Mouse (Mus musculus): ENCODE data around the gene Gm26965.
A peak's percentile ranks its signal among the peaks of the same experiment; 100 is the strongest.

Gene Gm26965

GRCm38 (mm10) chr13:67525753-67526410 is at the start of gene Gm26965, which contains the start of gene Zfp87:
TSS of gene Gm26965 (minus strand) at chr13:67526151.
TSS of gene Zfp87 (minus strand) at chr13:67526177.
- peak; percentile 90 to 92 for DNase-seq (ENCODE audit: low spot score in 2 of 2)

GRCm38 (mm10) chr13:67572591-67573189 is 46.7 kb upstream of the Gm26965 start:
- DNase-seq (ENCODE audit: low spot score in 2 of 2), result no peak

- DNase-seq (ENCODE audit: low spot score in 2 of 2), result no peak
These were observed 27.8 kb upstream of the Gm26965 start, which contains the start of gene Zfp748 for GRCm38 (mm10) chr13:67553730-67554129. TSS of gene Zfp748 (minus strand) at chr13:67553830.

- DNase-seq (ENCODE audit: low spot score in 2 of 2), result peak; percentile 74 to 79
These were observed 26.8 kb upstream of the Gm26965 start for GRCm38 (mm10) chr13:67552505-67553346.

- no peak for DNase-seq (ENCODE audit: low spot score in 2 of 2)
These were observed 20.0 kb upstream of the Gm26965 start for GRCm38 (mm10) chr13:67545941-67546340.

- no peak for DNase-seq (ENCODE audit: low spot score in 2 of 2)
These were observed 1.2 kb upstream of the Gm26965 start for GRCm38 (mm10) chr13:67527049-67527730.

GRCm38 (mm10) chr13:67500908-67501307 is 25.0 kb downstream of the Gm26965 start:
- no peak for DNase-seq (ENCODE audit: low spot score in 2 of 2)

GRCm38 (mm10) chr13:67500084-67500719 is 25.7 kb downstream of the Gm26965 start, which contains the start of gene Zfp58:
TSS of gene Zfp58 (minus strand) at chr13:67500555.
- DNase-seq (ENCODE audit: low spot score in 2 of 2), result peak; percentile 66 to 76

- DNase-seq (ENCODE audit: low spot score in 2 of 2), result no peak
These were observed 30.3 kb downstream of the Gm26965 start for GRCm38 (mm10) chr13:67495631-67496030.

GRCm38 (mm10) chr13:67484424-67484811 is 41.5 kb downstream of the Gm26965 start:
- DNase-seq (ENCODE audit: low spot score in 2 of 2), result no peak

GRCm38 (mm10) chr13:67483625-67484423 is 42.1 kb downstream of the Gm26965 start, which contains the start of gene Zfp874b:
TSS of gene Zfp874b (minus strand) at chr13:67484258.
- DNase-seq (ENCODE audit: low spot score in 2 of 2), result peak; percentile 83 to 84

- DNase-seq (ENCODE audit: low spot score in 2 of 2), result no peak
These were observed 44.4 kb downstream of the Gm26965 start for GRCm38 (mm10) chr13:67481528-67481927.

GRCm38 (mm10) chr13:67469274-67469673 is 56.7 kb downstream of the Gm26965 start:
- no peak for DNase-seq (ENCODE audit: low spot score in 2 of 2)

- peak in 1 of 2 experiments; percentile 11 for DNase-seq (ENCODE audit: low spot score in 2 of 2)
These were observed 62.3 kb downstream of the Gm26965 start for GRCm38 (mm10) chr13:67463506-67464185.

- no peak for DNase-seq (ENCODE audit: low spot score in 2 of 2)
These were observed 74.0 kb downstream of the Gm26965 start for GRCm38 (mm10) chr13:67452021-67452309.

- peak; percentile 79 to 83 for DNase-seq (ENCODE audit: low spot score in 2 of 2)
These were observed 74.6 kb downstream of the Gm26965 start, which contains the start of gene Zfp874a for GRCm38 (mm10) chr13:67451172-67452020. TSS of gene Zfp874a (minus strand) at chr13:67451624.

Data from natural killer cell, adult 2 months (primary cell).